Mouse (Mus musculus) C2C12 (cell line): ENCODE data around the gene Als2cr12.

Experiments used
- CTCF ChIP-seq: IDR thresholded peaks from one replicate; pipeline ENCODE4 v1.5.1; 2011; ENCODE audit not compliant: control insufficient read depth, insufficient read depth, insufficient read length
- MAX ChIP-seq: IDR thresholded peaks from one replicate; pipeline ENCODE4 v1.6.1; 2011; ENCODE audit warnings: mild to moderate bottlenecking, control low read depth
- MYOG ChIP-seq: IDR thresholded peaks from one replicate; pipeline ENCODE4 v1.6.1; 2011; ENCODE audit not compliant: control insufficient read depth, insufficient read length; ENCODE audit errors: extremely low read depth

GRCm38 (mm10) chr1:58610611-58611010 is 85.2 kb downstream of the Als2cr12 start:
- TF ChIP-seq CTCF (no peak), MYOG (no peak), MAX (no peak)
